Mouse (Mus musculus) stomach, postnatal 0 days (tissue): ENCODE results near the gene Sri.

Experiments used
- CTCF ChIP-seq: IDR thresholded peaks from 2 replicates; pipeline ENCODE4 v1.5.1; 2016; ENCODE audit warnings: antibody characterized with exemption, low read depth, mild to moderate bottlenecking, moderate library complexity
- EP300 ChIP-seq: optimal IDR thresholded peaks from 2 replicates; pipeline ENCODE3; 2016; ENCODE audit warnings: antibody characterized with exemption

DNA sequence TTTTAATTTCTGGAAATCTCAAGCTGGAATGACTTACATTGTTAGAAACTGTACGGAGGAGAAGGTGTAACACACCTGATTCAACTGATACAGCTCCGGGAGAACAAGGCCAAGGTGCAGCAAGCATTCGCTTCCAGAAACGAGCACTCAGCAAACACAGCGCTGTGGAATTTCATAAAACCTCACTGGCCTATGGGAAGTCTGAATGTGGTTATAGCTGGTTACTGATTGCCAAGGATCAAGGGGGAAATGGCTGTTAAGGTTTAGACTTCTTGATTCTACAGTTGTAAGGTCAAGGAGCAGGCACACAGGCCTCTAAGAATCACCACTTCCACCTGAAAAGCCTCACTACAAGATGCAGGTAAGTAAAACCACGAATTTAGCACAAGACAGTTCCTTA, at the start of gene Sri:
- no peak for TF ChIP-seq CTCF
- no peak for TF ChIP-seq EP300
